Mouse (Mus musculus) CD8-positive naive resting alpha-beta T cell, adult 2 months (primary cell): ENCODE measurements around the gene Phka1.

Source experiments
- DNase-seq, 2 experiments: peaks; one replicate each; pipeline ENCODE4 v3.0.0; 2022; ENCODE audit warnings: low read depth in 2 of 2, low spot score in 2 of 2

Gene Phka1

GRCm38 (mm10) chrX:102476784-102477183 is 167.3 kb downstream of the Phka1 start:
- peak; percentile 12 to 52 for DNase-seq

- no peak for DNase-seq
Measured at GRCm38 (mm10) chrX:102475555-102475954, 168.5 kb downstream of the Phka1 start.
